Mouse (Mus musculus) erythroblast, embryonic 14.5 days (primary cell): ENCODE data around the gene Gpr37l1.

Source experiments
- GATA1 ChIP-seq: IDR thresholded peaks from 2 replicates; pipeline ENCODE4 v1.6.1; 2012; ENCODE audit warnings: low read length, inconsistent platforms, mixed read lengths
- TAL1 ChIP-seq: IDR thresholded peaks from 3 replicates; pipeline ENCODE4 v1.6.1; 2012; ENCODE audit warnings: low read length, inconsistent platforms, mixed read lengths

DNA sequence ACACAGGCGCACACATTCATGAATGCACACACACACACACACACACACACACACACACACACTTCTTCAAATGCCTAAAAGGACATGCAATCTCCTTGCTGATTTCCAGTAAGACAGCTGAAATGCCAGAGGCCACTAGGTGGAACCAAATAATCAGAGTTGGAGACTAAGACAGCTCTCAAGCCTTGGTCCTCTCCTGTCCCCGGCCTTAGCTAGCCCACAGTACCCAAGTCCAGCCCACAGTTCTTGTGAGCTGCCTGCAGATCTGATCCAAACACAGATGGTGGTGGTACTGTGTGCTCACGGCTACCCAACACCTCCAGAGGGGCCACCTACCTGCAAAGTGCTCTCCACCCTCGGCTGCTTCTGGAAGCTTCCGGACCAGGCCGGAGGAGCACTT lies 4.5 kb upstream of the Gpr37l1 start:
- TF ChIP-seq GATA1 (no peak), TAL1 (no peak)
